Comparison of ENCODE assay signal across 8 mouse cellular contexts in the genomic region with DNA sequence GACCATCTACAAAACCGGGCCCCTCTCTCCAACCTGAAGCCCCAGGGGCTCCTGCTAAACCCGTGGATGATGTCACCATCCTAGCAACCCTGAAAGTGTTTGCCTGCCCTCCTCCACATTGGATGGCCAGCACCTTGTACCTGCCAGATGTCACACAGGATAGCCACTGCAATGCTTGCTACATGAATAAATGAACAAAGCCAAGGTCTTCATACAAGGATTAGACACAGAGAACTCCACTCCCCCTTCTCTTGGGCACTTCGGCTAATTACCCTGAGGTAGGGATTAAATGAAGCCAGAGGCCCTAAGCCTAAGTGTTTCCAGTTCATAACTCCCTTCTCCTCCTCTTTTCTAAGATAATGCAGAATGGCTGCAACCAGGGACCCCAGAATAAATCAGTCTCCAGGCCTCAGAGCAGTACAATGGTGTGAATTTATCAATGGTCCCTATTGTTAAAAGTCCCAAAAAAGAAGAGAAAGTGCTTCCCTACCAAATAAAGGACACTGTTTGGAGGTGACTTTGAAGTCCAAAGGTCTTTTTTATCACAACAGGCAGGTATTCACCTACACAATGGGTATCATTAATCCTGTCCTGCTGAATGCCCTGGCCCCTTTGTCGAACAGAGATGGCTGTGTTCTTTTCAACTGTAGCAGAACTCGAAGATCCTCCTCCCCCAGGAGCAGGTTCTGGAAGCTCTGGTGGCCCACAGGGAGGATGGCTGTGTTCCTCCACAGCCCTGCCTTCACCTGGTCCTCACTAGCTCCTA. TPM values are rescaled to one million over a fixed set of nuclear protein-coding genes. Genes with fewer than 3 reads are reported as not detected.
DNase-seq lines count a peak whose midpoint lies in the region; ATAC-seq and TF ChIP-seq lines count a peak whose summit lies in the region.

No protein-coding gene starts in this region.

- H3K9me3 ChIP-seq in G1E (replicated peaks) = no peaks in the 10 kb centered on the region
- H3K9me3 ChIP-seq in heart, embryonic 16.5 days (replicated peaks; ENCODE audit: control insufficient read depth, low read length) = no peaks in the 10 kb centered on the region
- H3K9me3 ChIP-seq in midbrain, embryonic 10.5 days (replicated peaks) = no peaks in the 10 kb centered on the region

- peak overlapping the region; percentile 94 for H3K4me3 ChIP-seq in gastrocnemius, adult 2 months
- peak overlapping the region; percentile 78; the same call in 1 of the 2 replicates for H3K4me3 ChIP-seq in G1E (ENCODE audit: low read depth, low read length)
- peak overlapping the region; percentile 90 for H3K4me3 ChIP-seq in heart, embryonic 16.5 days (ENCODE audit: low read length)
- H3K4me3 ChIP-seq in midbrain, embryonic 10.5 days = peak overlapping the region; percentile 85
- no peak overlapping the region for H3K4me3 ChIP-seq in layer of hippocampus, adult 2 months

- ATAC-seq in G1E (ENCODE audit: extremely low read depth, insufficient number of reproducible peaks, low FRiP score, poor library complexity, severe bottlenecking) = no peak
- ATAC-seq in heart, embryonic 16.5 days (replicated peaks; ENCODE audit: extremely low read depth, insufficient read depth, low FRiP score) = no peak
- ATAC-seq in granulocyte monocyte progenitor cell, adult 5-6 weeks (replicated peaks; ENCODE audit: poor library complexity, severe bottlenecking) = no peak

- peak overlapping the region; percentile 91 for H3K9ac ChIP-seq in heart, embryonic 16.5 days (ENCODE audit: low read length)

- H3K4me1 ChIP-seq in G1E (ENCODE audit: insufficient read depth, low read depth, low read length) = peaks cover 43% of the 10 kb centered on the region
- peaks cover 30% of the 10 kb centered on the region for H3K4me1 ChIP-seq in heart, embryonic 16.5 days (ENCODE audit: control insufficient read depth, insufficient read depth, low read length)
- peaks cover 35% of the 10 kb centered on the region for H3K4me1 ChIP-seq in midbrain, embryonic 10.5 days

- 37% methylated on average over 5 of the region's 5 CpGs for WGBS in heart, embryonic 16.5 days
- WGBS in midbrain, embryonic 10.5 days = 30% methylated on average over 5 of the region's 5 CpGs

- no peak for TF ChIP-seq CTCF in gastrocnemius, adult 2 months (IDR thresholded peaks at IDR 0.05)
- no peak for TF ChIP-seq CTCF in G1E (IDR thresholded peaks at IDR 0.05; ENCODE audit: low read depth, low read length)
- no peak for TF ChIP-seq CTCF in layer of hippocampus, adult 2 months (conservative IDR thresholded peaks at IDR 0.05)

- intact Hi-C loops in gastrocnemius, adult 2 months (cut with DNase I) = no loop called here

- H3K27me3 ChIP-seq in G1E (ENCODE audit: insufficient read depth, low read length) = no peaks in the 10 kb centered on the region; the same call in 1 of the 2 replicates
- no peaks in the 10 kb centered on the region for H3K27me3 ChIP-seq in heart, embryonic 16.5 days (ENCODE audit: control insufficient read depth, insufficient read depth, low read length)
- H3K27me3 ChIP-seq in midbrain, embryonic 10.5 days (ENCODE audit: low read depth, poor library complexity, severe bottlenecking) = peaks cover 19% of the 10 kb centered on the region

- H3K36me3 ChIP-seq in G1E (replicated peaks) = peaks cover 33% of the 10 kb centered on the region
- H3K36me3 ChIP-seq in heart, embryonic 16.5 days (ENCODE audit: control insufficient read depth, insufficient read depth) = peaks cover 12% of the 10 kb centered on the region
- peaks cover 35% of the 10 kb centered on the region for H3K36me3 ChIP-seq in midbrain, embryonic 10.5 days

- no peak for DNase-seq in gastrocnemius, adult 2 months
- DNase-seq in gastrocnemius, postnatal 10 days = no peak
- no peak for DNase-seq in G1E (ENCODE audit: low spot score)
- DNase-seq in midbrain, embryonic 10.5 days (ENCODE audit: low spot score) = no peak
- DNase-seq in layer of hippocampus, adult 2 months (ENCODE audit: low spot score in 2 of 2) = no peak
- DNase-seq in right cerebral cortex, postnatal 25 days = no peak

- peak overlapping the region; percentile 72 for H3K4me2 ChIP-seq in heart, embryonic 16.5 days (ENCODE audit: low read depth, low read length)

- peak overlapping the region; percentile 88 for H3K27ac ChIP-seq in gastrocnemius, adult 2 months
- H3K27ac ChIP-seq in heart, embryonic 16.5 days (ENCODE audit: low read length) = no peak overlapping the region
- H3K27ac ChIP-seq in midbrain, embryonic 10.5 days (replicated peaks) = peak overlapping the region; percentile 95
- no peak overlapping the region for H3K27ac ChIP-seq in layer of hippocampus, adult 2 months

RNA-seq across cellular contexts. Expression of gene Rcn1, which starts 1.5 kb away (rescaled TPM):
- 1 to 10 TPM; 6.6 to 9.4 TPM for total RNA-seq in gastrocnemius, adult 2 months (2021)
- total RNA-seq in gastrocnemius, postnatal 10 days (2021) = 10 to 100 TPM; 43.1 to 56.8 TPM
- total RNA-seq in G1E (2014; fragmentation: Nextera tagmentation) (6.1 and 7.4 TPM in 2 replicates), G1E (2017) (22.1 and 23.6 TPM in 2 replicates)
- polyA plus RNA-seq in G1E (2012) = 2.5 and 3.0 TPM in 2 replicates
- polyA plus RNA-seq in heart, embryonic 16.5 days (2015; fragmentation: Nextera tagmentation; extraction: Ambion mirVana) = 122 and 123 TPM in 2 replicates
- 100 and 104 TPM in 2 replicates for polyA plus RNA-seq in midbrain, embryonic 10.5 days (2016; fragmentation: Nextera tagmentation; extraction: Ambion mirVana)
- 15.1 and 26.4 TPM in 2 replicates for total RNA-seq in granulocyte monocyte progenitor cell, adult 5-6 weeks (2014; fragmentation: Nextera tagmentation)
- 45.2 and 50.2 TPM in 2 replicates for total RNA-seq in granulocyte monocyte progenitor cell, adult 5-6 weeks (2017)
- 10 to 100 TPM; 14.7 to 18.5 TPM for total RNA-seq in layer of hippocampus, adult 2 months (2021)

Comparison
In these comparisons a context has a peak if more than half of its experiments do, and no peak if none do; other contexts are left out.
1. H3K27ac ChIP-seq: peak in gastrocnemius, adult 2 months (single experiment) and midbrain, embryonic 10.5 days (single experiment); none in heart, embryonic 16.5 days (single experiment) and layer of hippocampus, adult 2 months (single experiment).